Mouse (Mus musculus): ENCODE results near the gene Hdac10. TPM values are rescaled to one million over a fixed set of nuclear protein-coding genes. Genes with fewer than 3 reads are reported as not detected.

The Hdac10 gene
- total RNA-seq, 4 experiments from 2014 or later: 14.7 to 19.3 (median 15.9) TPM

- DNase-seq (ENCODE audit: low spot score in 2 of 2): peak; percentile 77 to 78
Observed at GRCm38 (mm10) chr15:89075478-89076147, 52.9 kb downstream of the Hdac10 start.

DNA sequence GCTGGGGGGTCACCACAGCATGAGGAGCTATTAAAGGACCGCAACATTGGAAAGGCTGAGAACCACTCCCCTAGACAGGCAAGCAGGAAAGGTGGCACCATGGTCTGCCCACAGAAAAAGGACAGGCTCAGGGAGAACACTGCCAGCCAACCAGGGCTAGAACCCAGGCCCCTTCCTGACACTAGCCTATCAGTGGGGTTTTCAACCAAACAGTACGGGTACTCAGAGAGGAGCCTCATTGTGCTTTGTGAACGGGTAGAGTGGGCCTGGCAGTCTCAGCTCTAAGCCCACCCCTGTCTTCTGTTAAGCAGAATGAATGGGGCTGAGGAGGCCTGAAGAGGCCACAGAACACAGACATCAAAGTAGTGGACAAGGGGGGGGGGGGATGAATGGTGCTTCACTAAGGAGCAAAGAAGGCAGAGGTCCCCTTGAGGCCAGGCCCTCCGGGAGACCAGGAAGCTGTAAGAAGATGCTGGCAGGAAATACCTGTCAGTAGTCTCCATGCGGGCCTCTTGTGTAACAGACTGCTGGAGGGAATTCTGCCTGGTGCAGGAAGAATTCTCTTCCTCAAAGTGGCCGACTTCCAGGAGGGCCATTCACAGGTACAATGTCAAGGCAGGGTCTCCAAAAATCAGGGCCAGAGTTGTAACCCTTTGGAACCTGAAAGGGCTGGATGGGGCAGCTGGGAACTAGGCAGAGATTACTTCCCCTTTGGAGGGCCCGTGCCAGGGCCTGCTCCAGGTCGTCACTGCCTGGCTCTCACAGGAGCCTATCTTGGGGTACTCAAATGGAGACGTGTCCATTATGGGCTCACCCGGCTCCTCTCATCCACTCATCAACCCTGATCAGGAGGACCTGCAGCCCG lies 53.7 kb downstream of the Hdac10 start, which contains the start of gene Trabd:
Gene Trabd (plus strand): TSS at position 512 of the 865 bp plus-strand sequence.
- no peak for DNase-seq (ENCODE audit: low spot score in 2 of 2)

- no peak for DNase-seq (ENCODE audit: low spot score in 2 of 2)
Observed at GRCm38 (mm10) chr15:89073993-89074603, 54.4 kb downstream of the Hdac10 start.

Small RNAs within 50 kb of the gene (microRNA-seq; reads per million reads assigned to microRNA genes)
- 0.32 to 1.0 reads per million in 2 experiments for gene Mir7118

Other genes starting within 250 kb of the Hdac10 start
- 1 to 10 TPM; 1.2 to 4.3 (median 2.7) TPM for gene Ttll8, start 174.3 kb downstream of the Hdac10 start, total RNA-seq (2022)
- gene Mlc1, start 149.7 kb downstream of the Hdac10 start, total RNA-seq (2022): 100 to 1,000 TPM; 114 to 176 (median 137) TPM
- gene Mov10l1, start 145.8 kb downstream of the Hdac10 start, total RNA-seq (2022): under 1 TPM in 1 of 4 experiments, not detected in 3; 0.29 TPM
- 100 to 1,000 TPM; 126 to 157 (median 144) TPM for gene Panx2, start 69.0 kb downstream of the Hdac10 start, total RNA-seq (2022)
- gene Trabd, start 53.6 kb downstream of the Hdac10 start, total RNA-seq (2022): 10 to 100 TPM; 20.5 to 22.3 (median 22.0) TPM
- gene Selenoo, start 39.6 kb downstream of the Hdac10 start, total RNA-seq (2022): 10 to 100 TPM; 22.9 to 25.4 (median 23.4) TPM
- gene Tubgcp6, start 5.6 kb downstream of the Hdac10 start, total RNA-seq (2022): 10 to 100 TPM; 26.1 to 38.9 (median 32.8) TPM
- 1 to 10 TPM; 4.9 to 9.7 (median 7.0) TPM for gene Mapk12, start 12.0 kb upstream of the Hdac10 start, total RNA-seq (2022)
- 10 to 100 TPM; 21.4 to 27.4 (median 24.8) TPM for gene Mapk11, start 20.9 kb upstream of the Hdac10 start, total RNA-seq (2022)
- 10 to 100 TPM; 54.0 to 78.5 (median 67.5) TPM for gene Plxnb2, start 52.1 kb upstream of the Hdac10 start, total RNA-seq (2022)
- gene Dennd6b, start 67.8 kb upstream of the Hdac10 start, total RNA-seq (2022): 10 to 100 TPM; 38.9 to 52.1 (median 45.1) TPM
- gene Ppp6r2, start 82.9 kb upstream of the Hdac10 start, total RNA-seq (2022): 100 to 1,000 TPM; 147 to 171 (median 157) TPM
- 100 to 1,000 TPM; 317 to 349 (median 325) TPM for gene Sbf1, start 186.6 kb upstream of the Hdac10 start, total RNA-seq (2022)
- gene Adm2, start 194.0 kb upstream of the Hdac10 start, total RNA-seq (2022): not detected
- not detected for gene Miox, start 205.7 kb upstream of the Hdac10 start, total RNA-seq (2022)
- 10 to 100 TPM; 17.7 to 25.3 (median 21.2) TPM for gene Lmf2, start 227.0 kb upstream of the Hdac10 start, total RNA-seq (2022)
- gene Ncaph2, start 227.0 kb upstream of the Hdac10 start, total RNA-seq (2022): 100 to 1,000 TPM in 2 of 4 experiments, 10 to 100 TPM in 2; 92.2 to 107 (median 97.7) TPM
- 10 to 100 TPM; 29.5 to 34.5 (median 33.1) TPM for gene Sco2, start 245.1 kb upstream of the Hdac10 start, total RNA-seq (2022)
- 1 to 10 TPM in 3 of 4 experiments, under 1 TPM in 1; 0.76 to 1.6 (median 1.2) TPM for gene Tymp, start 248.3 kb upstream of the Hdac10 start, total RNA-seq (2022)